Mouse (Mus musculus) MEL (cell line): ENCODE data around the gene Ppp2r5d. TPM values are rescaled to one million over a fixed set of nuclear protein-coding genes. Genes with fewer than 3 reads are reported as not detected.

Experiments
- DNase-seq: peaks from one replicate; pipeline ENCODE4 v3.0.0; 2011; ENCODE audit warnings: low read depth, low spot score
- H3K27ac ChIP-seq: 2 replicates; pipeline ENCODE4 v1.5.1; 2012; ENCODE audit warnings: low read depth, mild to moderate bottlenecking, control low read depth, low read length, moderate library complexity; ENCODE audit not compliant: control insufficient read depth
- H3K27me3 ChIP-seq, 2 experiments: fragments of 150-350 bp in 1 of 2; sonication (generic) in 1 of 2; 2 replicates each; pipeline ENCODE4 v1.6.1; 2012; ENCODE audit warnings: low read length in 2 of 2, mild to moderate bottlenecking in 2 of 2, improper control_type of control experiment in 1 of 2, moderate library complexity in 1 of 2; ENCODE audit not compliant: insufficient read depth in 2 of 2, control insufficient read depth in 1 of 2
- H3K36me3 ChIP-seq, 2 experiments: 2 replicates each; pipeline ENCODE4 v1.6.1; 2012 to 2014; ENCODE audit warnings: low read length in 2 of 2, improper control_type of control experiment in 1 of 2, inconsistent platforms in 1 of 2, mild to moderate bottlenecking in 1 of 2; ENCODE audit not compliant: insufficient read depth in 2 of 2, control insufficient read depth in 1 of 2
- H3K4me1 ChIP-seq, 2 experiments: fragments of 150-350 bp in 1 of 2; sonication (generic) in 1 of 2; 2 replicates each; pipeline ENCODE4 v1.6.1; 2012; ENCODE audit warnings: low read length in 2 of 2, improper control_type of control experiment in 1 of 2, mild to moderate bottlenecking in 1 of 2; ENCODE audit not compliant: insufficient read depth in 2 of 2, control insufficient read depth in 1 of 2
- H3K4me3 ChIP-seq, 2 experiments: fragments of 150-350 bp in 1 of 2; sonication (generic) in 1 of 2; 2 replicates each; pipeline ENCODE4 v1.5.1; 2012; ENCODE audit warnings: low read depth in 2 of 2, low read length in 2 of 2, mild to moderate bottlenecking in 2 of 2, moderate library complexity in 2 of 2, control low read depth in 1 of 2, improper control_type of control experiment in 1 of 2; ENCODE audit not compliant: control insufficient read depth in 1 of 2, insufficient read depth in 1 of 2
- H3K79me2 ChIP-seq: 2 replicates; pipeline ENCODE4 v1.6.1; 2012; ENCODE audit warnings: mild to moderate bottlenecking, low read length, moderate library complexity; ENCODE audit not compliant: control insufficient read depth, poor library complexity, insufficient read depth
- H3K9ac ChIP-seq: 2 replicates; pipeline ENCODE4 v1.6.1; 2012; ENCODE audit warnings: low read depth, mild to moderate bottlenecking, control low read depth, low read length, moderate library complexity; ENCODE audit not compliant: control insufficient read depth, poor library complexity, severe bottlenecking
- H3K9me3 ChIP-seq: fragments of 150-350 bp; sonication (generic); replicated peaks from 2 replicates; pipeline ENCODE4 v1.6.1; 2012; ENCODE audit warnings: mild to moderate bottlenecking, low read length, improper control_type of control experiment, moderate library complexity; ENCODE audit not compliant: insufficient read depth
- HCFC1 ChIP-seq: IDR thresholded peaks from 2 replicates; pipeline ENCODE4 v1.6.1; 2012; ENCODE audit warnings: low read depth, mild to moderate bottlenecking, inconsistent platforms, low read length, improper control_type of control experiment, moderate library complexity
- JUND ChIP-seq: IDR thresholded peaks from 2 replicates; pipeline ENCODE4 v1.6.1; 2011; ENCODE audit warnings: low read depth, mild to moderate bottlenecking, improper control_type of control experiment, low read length
- MAFK ChIP-seq: IDR thresholded peaks from 2 replicates; pipeline ENCODE4 v1.6.1; 2011; ENCODE audit warnings: low read depth, mild to moderate bottlenecking, low read length, improper control_type of control experiment, borderline replicate concordance
- MAX ChIP-seq: IDR thresholded peaks from 2 replicates; pipeline ENCODE4 v1.6.1; 2011; ENCODE audit warnings: low read length, improper control_type of control experiment
- MEF2A ChIP-seq: IDR thresholded peaks from 2 replicates; pipeline ENCODE4 v1.6.1; 2014; ENCODE audit warnings: low read depth, mild to moderate bottlenecking, inconsistent platforms, low read length, improper control_type of control experiment; ENCODE audit not compliant: poor library complexity, insufficient replicate concordance, severe bottlenecking; ENCODE audit errors: extremely low read depth
- MXI1 ChIP-seq: IDR thresholded peaks from 2 replicates; pipeline ENCODE4 v1.6.1; 2011; ENCODE audit warnings: mild to moderate bottlenecking, low read depth, low read length, improper control_type of control experiment
- MYC ChIP-seq: IDR thresholded peaks from 2 replicates; pipeline ENCODE4 v1.6.1; 2011; ENCODE audit warnings: low read depth, mild to moderate bottlenecking, low read length, improper control_type of control experiment, moderate library complexity
- NELFE ChIP-seq: IDR thresholded peaks from 2 replicates; pipeline ENCODE4 v1.6.1; 2011; ENCODE audit warnings: low read depth, low read length, improper control_type of control experiment
- POLR2A ChIP-seq, 2 experiments: IDR thresholded peaks; 2 replicates each; pipeline ENCODE4 v1.6.1; 2011 to 2012; ENCODE audit warnings: low read length in 2 of 2, mild to moderate bottlenecking in 2 of 2, control low read depth in 1 of 2, improper control_type of control experiment in 1 of 2, low read depth in 1 of 2, moderate library complexity in 1 of 2; ENCODE audit not compliant: control insufficient read depth in 1 of 2, insufficient read depth in 1 of 2, poor library complexity in 1 of 2
- POLR2AphosphoS2 ChIP-seq: IDR thresholded peaks from 2 replicates; pipeline ENCODE4 v1.6.1; 2011; ENCODE audit warnings: low read length, improper control_type of control experiment
- RAD21 ChIP-seq: IDR thresholded peaks from 2 replicates; pipeline ENCODE4 v1.6.1; 2011; ENCODE audit warnings: mild to moderate bottlenecking, low read depth, low read length, improper control_type of control experiment
- RCOR1 ChIP-seq: IDR thresholded peaks from 2 replicates; pipeline ENCODE4 v1.6.1; 2012; ENCODE audit warnings: low read depth, mild to moderate bottlenecking, inconsistent platforms, low read length, improper control_type of control experiment
- UBTF ChIP-seq: IDR thresholded peaks from 2 replicates; pipeline ENCODE4 v1.6.1; 2012; ENCODE audit warnings: low read depth, mild to moderate bottlenecking, inconsistent platforms, low read length, improper control_type of control experiment, moderate library complexity, borderline replicate concordance; ENCODE audit not compliant: insufficient read depth
- USF2 ChIP-seq, 2 experiments: IDR thresholded peaks; 2 replicates each; pipeline ENCODE4 v1.6.1; 2011 to 2012; ENCODE audit warnings: improper control_type of control experiment in 2 of 2, low read length in 2 of 2, borderline replicate concordance in 1 of 2, inconsistent platforms in 1 of 2, low read depth in 1 of 2, mild to moderate bottlenecking in 1 of 2; ENCODE audit not compliant: insufficient read depth in 1 of 2
- ZMIZ1 ChIP-seq: IDR thresholded peaks from 2 replicates; pipeline ENCODE4 v1.6.1; 2012; ENCODE audit warnings: low read depth, mild to moderate bottlenecking, inconsistent platforms, low read length, improper control_type of control experiment, moderate library complexity
- ZNF384 ChIP-seq: IDR thresholded peaks from 2 replicates; pipeline ENCODE4 v1.6.1; 2012; ENCODE audit warnings: low read depth, mild to moderate bottlenecking, inconsistent platforms, low read length, improper control_type of control experiment
- polyA plus RNA-seq, 2 experiments: library from polyadenylated mRNA; stranded (reverse) in 1 of 2; unstranded in 1 of 2; fragments of >175 nt in 1 of 2; fragments of >200 nt in 1 of 2; gene quantifications; 2 replicates each; pipeline versions ENCODE4 v1.2.1 to v1.2.4; 2012; ENCODE audit warnings: low replicate concordance in 2 of 2, low read depth in 1 of 2; ENCODE audit not compliant: insufficient read length in 2 of 2, insufficient read depth in 1 of 2, missing spikeins in 1 of 2
- total RNA-seq: library from RNA; depleted of rRNA; stranded (reverse); fragments of 300-350 nt; gene quantifications from 2 replicates; pipeline ENCODE4 v1.2.3, GENCODE M21; 2012

Gene Ppp2r5d
- total and polyA plus RNA-seq, 3 experiments: 47.6 to 82.9 (median 80.4) TPM

DNA sequence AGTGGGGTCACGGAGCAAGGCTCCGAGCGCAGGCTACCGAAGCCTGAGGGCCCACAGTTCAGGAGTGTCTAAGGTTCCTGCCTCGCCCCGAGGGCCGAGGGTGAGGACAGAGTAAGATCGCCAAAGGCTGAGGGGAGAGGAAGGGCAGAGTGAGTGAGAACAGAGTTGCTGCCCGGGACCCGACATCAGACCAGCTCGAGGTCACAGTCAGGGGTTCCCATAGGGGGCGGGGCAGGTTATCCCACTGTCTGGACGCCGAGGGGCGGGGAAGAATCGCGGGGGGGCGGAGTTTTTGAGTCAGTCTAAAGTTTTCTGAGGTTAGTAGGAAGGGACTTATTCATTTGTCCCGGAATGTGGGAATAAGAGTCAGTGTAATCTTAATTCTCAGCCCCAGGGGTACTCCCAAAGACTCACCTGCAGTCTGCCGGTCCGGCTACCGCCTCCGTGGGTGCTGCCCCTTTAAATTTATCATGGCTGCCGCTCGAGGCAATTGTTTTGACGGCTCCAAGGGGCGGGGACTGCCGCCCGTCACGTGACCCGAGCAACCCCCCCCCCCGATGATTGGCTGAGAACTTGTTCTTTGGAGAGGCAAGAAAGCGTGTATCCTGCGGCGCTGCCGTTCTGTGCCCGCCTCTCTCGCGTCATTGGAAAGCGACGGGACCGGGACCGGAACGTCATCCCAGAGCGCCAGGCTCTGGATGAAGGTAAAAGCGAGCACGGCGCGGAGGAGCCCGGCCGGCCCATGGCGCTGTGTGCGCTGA lies 59.2 kb downstream of the Ppp2r5d start, which contains the start of the genes Klc4 and Mrpl2 (continued):
- TF ChIP-seq MYC (no peak), MXI1 (peak; percentile 95), HCFC1 (peak; percentile 95), RAD21 (no peak), JUND (no peak), POLR2AphosphoS2 (peak; percentile 97; the same call in 1 of the 2 replicates), POLR2A (IDR thresholded peaks at IDR 0.05; ENCODE audit: control insufficient read depth in 1 of 2, insufficient read depth in 1 of 2, low read depth in 1 of 2, low read length in 2 of 2, poor library complexity in 1 of 2) (peak in 1 of 2 experiments; percentile 97; a peak in 2 of 4 replicates)

GRCm38 (mm10) chr17:46644916-46645475 lies 59.9 kb downstream of the Ppp2r5d start:
- TF ChIP-seq JUND (no peak), NELFE (no peak), UBTF (no peak), MAFK (no peak), HCFC1 (no peak), ZNF384 (no peak), RCOR1 (no peak), MAX (no peak), MEF2A (no peak), ZMIZ1 (no peak)
- Histone ChIP-seq H3K79me2 (peaks cover 7% of the 10 kb centered on the region), H3K4me3 (peak overlapping the region; percentile 70 to 72), H3K4me1 (peaks cover 0 to 8% of the 10 kb centered on the region in 2 experiments; a peak in 1 of 4 replicates), H3K9me3 (no peaks in the 10 kb centered on the region), H3K27me3 (no peaks in the 10 kb centered on the region), H3K9ac (peak overlapping the region; percentile 65), H3K27ac (no peak overlapping the region), H3K36me3 (peaks cover 0 to 7% of the 10 kb centered on the region in 2 experiments; a peak in 2 of 4 replicates)
- DNase-seq: no peak

- no peak for DNase-seq
- no peaks in the 10 kb centered on the region for H3K9me3 ChIP-seq
- H3K79me2 ChIP-seq: peaks cover 7% of the 10 kb centered on the region
- peak overlapping the region in 1 of 2 experiments; percentile 14; a peak in 1 of 4 replicates for H3K4me3 ChIP-seq
- TF ChIP-seq MEF2A (no peak), USF2 (IDR thresholded peaks at IDR 0.05; ENCODE audit: borderline replicate concordance in 1 of 2, insufficient read depth in 1 of 2, low read depth in 1 of 2, low read length in 2 of 2) (no peak), POLR2AphosphoS2 (no peak)
- no peak overlapping the region for H3K9ac ChIP-seq
- peaks cover 0 to 8% of the 10 kb centered on the region in 2 experiments; a peak in 1 of 4 replicates for H3K4me1 ChIP-seq
- H3K27ac ChIP-seq: no peak overlapping the region
- no peaks in the 10 kb centered on the region for H3K27me3 ChIP-seq
- H3K36me3 ChIP-seq: peaks cover 0 to 5% of the 10 kb centered on the region in 2 experiments; a peak in 2 of 4 replicates
Observed at GRCm38 (mm10) chr17:46644152-46644805, 60.6 kb downstream of the Ppp2r5d start.
